13 mouse cellular contexts compared by ENCODE assay signal in the genomic region with DNA sequence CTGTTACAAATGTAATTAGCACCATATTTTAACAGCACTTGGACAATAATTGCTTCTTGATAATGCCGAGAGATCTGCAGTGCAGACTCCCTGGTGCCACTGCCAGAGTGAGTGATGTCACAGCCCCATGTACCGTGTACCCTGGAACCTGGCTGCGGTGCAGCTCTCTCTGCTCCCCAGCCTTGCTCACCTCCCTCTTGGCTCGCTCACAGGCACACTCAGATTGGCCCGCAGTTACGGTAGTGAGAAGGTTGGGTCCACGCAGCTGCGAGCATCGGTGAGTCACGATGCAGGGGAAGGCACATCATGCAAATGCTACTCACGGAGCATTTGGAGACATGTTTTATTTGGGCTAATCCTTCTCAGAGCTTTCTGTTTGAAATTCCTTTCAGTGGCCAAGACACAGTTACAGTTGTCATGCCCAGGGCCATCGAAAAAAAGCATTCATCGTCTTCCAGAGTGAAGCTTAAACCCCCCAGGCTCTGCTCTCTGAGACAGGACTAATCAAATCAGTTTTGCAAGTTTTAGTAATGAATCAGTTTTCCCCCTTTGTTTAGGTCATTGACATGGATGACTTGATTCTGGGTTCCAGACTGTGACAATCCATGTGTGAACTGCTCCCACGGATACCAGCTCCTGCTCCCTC.
DNase-seq lines count a peak whose midpoint lies in the region; ATAC-seq lines count a peak whose summit lies in the region.
"Had no signal": no experiment of that assay in that cellular context is flagged by ENCODE, and none has a peak within 500 bp of the region (broad histone marks: within the 10 kb centered on the region; RNA-seq: fewer than 3 reads in every experiment).

No protein-coding gene starts in this region.

- no peak overlapping the region for H3K4me3 ChIP-seq in neural tube, embryonic 13.5 days
- H3K4me3 ChIP-seq: heart, embryonic 13.5 days; megakaryocyte, embryonic 14.5 days; neural tube, embryonic 12.5 days had no signal

- H3K4me2 ChIP-seq in neural tube, embryonic 13.5 days: no peak overlapping the region
- H3K4me2 ChIP-seq: heart, embryonic 13.5 days; neural tube, embryonic 12.5 days had no signal

- 78% methylated on average over 14 of the region's 14 CpGs for WGBS in neural tube, embryonic 13.5 days

- intact Hi-C loops in heart, postnatal 25 days (cut with DNase I): no loop called here

- peak overlapping the region; percentile 6 for H3K27ac ChIP-seq in neural tube, embryonic 13.5 days (replicated peaks)
- H3K27ac ChIP-seq: heart, embryonic 13.5 days; neural tube, embryonic 12.5 days had no signal

- peaks cover 26% of the 10 kb centered on the region; the same call in 1 of the 2 replicates for H3K36me3 ChIP-seq in neural tube, embryonic 13.5 days
- H3K36me3 ChIP-seq: neural tube, embryonic 12.5 days had no signal

- no peak overlapping the region for H3K9ac ChIP-seq in neural tube, embryonic 13.5 days
- H3K9ac ChIP-seq: heart, embryonic 13.5 days; neural tube, embryonic 12.5 days had no signal

- no peaks in the 10 kb centered on the region for H3K9me3 ChIP-seq in neural tube, embryonic 13.5 days
- H3K9me3 ChIP-seq: heart, embryonic 13.5 days; neural tube, embryonic 12.5 days had no signal

- no peaks in the 10 kb centered on the region for H3K27me3 ChIP-seq in neural tube, embryonic 13.5 days
- H3K27me3 ChIP-seq: heart, embryonic 13.5 days; neural tube, embryonic 12.5 days had no signal

- H3K4me1 ChIP-seq in neural tube, embryonic 13.5 days (replicated peaks): peaks cover 18% of the 10 kb centered on the region
- H3K4me1 ChIP-seq: neural tube, embryonic 12.5 days had no signal

- no peak for ATAC-seq in cerebellum, adult (ENCODE audit: insufficient number of reproducible peaks, low FRiP score, low TSS enrichment)
- no peak for ATAC-seq in neural tube, embryonic 13.5 days (ENCODE audit: low read depth)

- peak; percentile 61 for DNase-seq in cerebellum, adult 9-10 months
- DNase-seq in neural tube, embryonic 10.5 days (ENCODE audit: extremely low spot score, low spot score): no peak
- peak; percentile 43 to 54 for DNase-seq in layer of hippocampus, postnatal 36 days
- peak; percentile 51 to 60 for DNase-seq in right cerebral cortex, postnatal 36 days (ENCODE audit: low spot score in 2 of 2)
- no peak for DNase-seq in thymus, postnatal 36 days
- DNase-seq in heart, postnatal 25 days (ENCODE audit: low spot score): no peak
- DNase-seq: adrenal gland, postnatal 14 days; thymus, postnatal 4 days had no signal

Comparison
In these comparisons a context has a peak if more than half of its experiments do, and no peak if none do; other contexts are left out.
1. DNase-seq: peak in cerebellum, adult 9-10 months (single experiment), layer of hippocampus, postnatal 36 days (2 of 2) and right cerebral cortex, postnatal 36 days (2 of 2); none in neural tube, embryonic 10.5 days (single experiment), thymus, postnatal 36 days (0 of 2) and heart, postnatal 25 days (single experiment).